Mouse (Mus musculus): ENCODE data around the gene Tbc1d32.
A peak's percentile ranks its signal among the peaks of the same experiment; 100 is the strongest.

Gene Tbc1d32

DNA sequence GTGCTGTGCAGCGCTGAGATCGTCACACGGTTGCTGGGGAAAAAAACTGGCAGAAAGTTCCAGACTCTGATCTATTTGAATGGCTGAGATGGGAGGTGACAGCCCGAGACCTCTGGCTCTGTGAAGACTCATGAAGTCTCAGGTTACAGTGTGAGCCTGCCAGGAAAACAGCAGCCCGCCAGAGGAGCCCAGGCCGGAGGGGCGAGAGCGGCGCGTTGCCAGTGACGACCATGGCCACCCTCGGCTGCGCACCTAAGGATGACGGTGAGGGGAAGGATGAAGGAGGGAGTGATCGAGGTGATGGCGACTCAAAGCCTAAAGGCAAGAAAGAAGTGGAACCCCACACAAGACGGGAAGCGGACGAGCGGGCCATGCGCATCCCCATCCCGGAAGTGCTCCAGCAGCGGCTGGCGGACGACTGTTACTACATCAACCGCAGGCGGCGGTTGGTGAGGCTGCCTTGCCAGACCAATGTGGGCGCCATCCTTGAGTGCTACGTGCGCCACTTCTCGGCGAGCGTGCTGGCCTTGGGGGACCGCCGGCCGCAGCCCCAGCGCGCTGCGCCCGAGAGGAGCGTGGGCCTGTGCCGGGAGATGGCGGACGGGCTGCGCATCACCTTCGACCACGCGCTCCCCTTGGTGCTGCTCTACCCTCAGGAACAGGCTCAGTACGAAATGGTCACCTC lies 113.4 kb downstream of the Tbc1d32 start:
- DNase-seq (ENCODE audit: low spot score in 2 of 2) = peak; percentile 84 to 85

- DNase-seq (ENCODE audit: low spot score in 2 of 2) = no peak
Observed at GRCm38 (mm10) chr10:56106996-56107334, 121.5 kb downstream of the Tbc1d32 start.

- peak; percentile 92 for DNase-seq (ENCODE audit: low spot score in 2 of 2)
Observed at GRCm38 (mm10) chr10:56106333-56106995, 122.0 kb downstream of the Tbc1d32 start, which contains the start of gene Msl3l2. Gene Msl3l2 (plus strand): TSS chr10:56106917.

- DNase-seq (ENCODE audit: low spot score in 2 of 2) = no peak
Observed at GRCm38 (mm10) chr10:56099641-56100310, 128.7 kb downstream of the Tbc1d32 start.

GRCm38 (mm10) chr10:56099126-56099525 lies 129.4 kb downstream of the Tbc1d32 start:
- DNase-seq (ENCODE audit: low spot score in 2 of 2) = no peak

- DNase-seq (ENCODE audit: low spot score in 2 of 2) = no peak
Observed at GRCm38 (mm10) chr10:56096757-56097156, 131.7 kb downstream of the Tbc1d32 start.

- DNase-seq (ENCODE audit: low spot score in 2 of 2) = no peak
Observed at GRCm38 (mm10) chr10:56094586-56094985, 133.9 kb downstream of the Tbc1d32 start.

DNA sequence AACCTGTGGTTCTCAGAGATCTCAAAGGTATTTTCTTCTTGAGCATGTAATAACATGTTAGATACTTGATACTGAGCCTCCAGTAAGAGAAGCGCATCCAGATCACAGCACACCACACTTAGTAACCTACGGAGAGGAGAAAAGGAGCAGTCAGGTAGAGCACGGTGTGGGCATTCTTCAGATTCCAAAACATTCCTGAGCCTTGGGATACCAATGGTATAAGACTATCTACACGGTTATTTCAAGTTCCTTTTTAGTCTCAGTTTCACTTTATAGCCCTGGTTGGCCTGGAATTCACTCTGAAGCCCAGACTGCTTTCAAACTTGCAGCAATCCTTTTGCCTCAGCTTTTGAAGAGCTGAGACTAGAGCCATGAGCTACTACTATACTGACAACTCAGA lies 138.8 kb downstream of the Tbc1d32 start:
- no peak for DNase-seq (ENCODE audit: low spot score in 2 of 2)

DNA sequence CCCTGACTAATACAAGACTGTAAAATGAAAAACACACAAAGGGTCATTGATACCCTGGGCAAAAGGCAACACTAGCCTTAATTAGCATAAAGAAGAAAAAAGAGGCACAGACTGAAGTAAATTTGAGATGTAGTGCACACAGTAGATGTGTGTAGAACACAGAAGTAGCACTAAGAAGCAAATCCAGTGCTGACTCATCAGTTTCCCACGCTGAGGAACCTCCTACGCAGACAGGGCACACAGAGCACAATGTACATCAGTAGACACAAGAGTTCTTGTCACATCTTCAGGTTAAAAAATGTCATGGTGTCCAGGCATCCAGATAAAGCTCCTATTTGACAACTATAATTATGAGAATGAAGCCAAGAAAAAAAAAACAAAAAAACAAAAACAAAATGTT lies 165.7 kb downstream of the Tbc1d32 start:
- no peak for DNase-seq (ENCODE audit: low spot score in 2 of 2)

DNA sequence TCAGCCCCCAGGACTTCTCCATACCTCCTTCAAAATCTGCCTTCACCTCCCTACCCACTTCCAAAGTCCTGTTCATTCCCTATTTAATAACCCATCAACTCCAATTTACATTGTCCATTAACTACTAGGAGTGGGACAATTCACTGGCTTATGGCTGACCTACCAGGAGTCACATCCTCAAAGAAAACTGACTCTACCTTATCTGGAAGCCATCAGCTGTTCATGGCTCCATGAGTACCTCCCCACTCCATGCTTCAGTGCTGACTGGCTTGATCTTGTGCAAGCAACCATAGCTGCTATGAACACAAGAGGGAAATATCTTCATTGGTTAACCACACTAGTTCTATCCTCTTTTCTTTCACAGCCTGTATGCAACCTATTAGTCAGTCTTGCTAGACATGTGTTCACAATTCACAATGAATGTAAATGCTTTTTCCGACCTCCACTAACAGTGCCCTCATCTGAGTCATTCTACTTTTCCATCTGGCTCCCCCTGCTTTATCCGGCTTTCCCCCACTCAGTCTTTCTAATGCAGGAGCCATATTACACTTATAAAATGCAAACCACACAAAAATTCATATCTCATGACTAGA lies 167.2 kb downstream of the Tbc1d32 start:
- DNase-seq (ENCODE audit: low spot score in 2 of 2) = no peak

DNA sequence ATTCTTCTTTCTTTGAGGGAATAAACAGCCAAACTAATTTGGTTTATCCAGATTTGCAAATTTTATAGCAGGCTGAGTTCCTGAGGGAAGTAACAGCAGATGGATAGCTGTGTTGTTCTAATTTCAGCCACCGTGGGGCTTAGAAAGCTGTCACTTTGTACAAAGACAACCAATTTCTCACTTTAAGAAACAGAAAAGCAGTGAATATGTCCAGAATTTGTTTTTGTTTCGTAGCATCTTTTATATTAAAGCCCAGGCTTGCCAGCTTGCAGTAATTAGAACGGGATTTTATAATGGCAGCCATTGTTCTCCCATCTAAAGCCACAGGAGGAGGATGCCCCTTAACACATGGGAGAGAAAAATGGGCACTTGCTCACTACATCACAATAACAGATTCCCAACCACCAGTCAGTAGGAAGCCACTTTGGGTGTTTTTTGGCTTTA lies 169.5 kb downstream of the Tbc1d32 start:
- peak in 1 of 2 experiments; percentile 42 for DNase-seq (ENCODE audit: low spot score in 2 of 2)

DNA sequence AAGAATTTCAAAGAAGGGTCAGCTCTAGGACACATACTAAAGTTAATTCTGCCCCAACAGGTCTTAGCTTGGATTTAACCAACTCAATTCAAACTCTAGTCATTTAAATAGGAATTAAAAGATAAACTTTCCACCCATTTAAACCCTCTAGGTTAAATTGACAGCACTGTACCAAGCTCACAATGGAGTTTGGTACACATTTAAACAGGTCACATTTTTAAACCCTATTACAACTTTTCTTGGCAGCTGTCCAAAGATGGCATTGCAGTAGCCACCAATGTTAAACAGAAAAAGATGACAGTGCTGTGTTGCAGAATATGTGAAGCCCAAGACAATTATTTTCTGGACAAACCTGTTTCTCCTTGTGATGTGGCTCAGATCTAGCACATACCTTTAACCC lies 203.1 kb downstream of the Tbc1d32 start:
- DNase-seq (ENCODE audit: low spot score in 2 of 2) = no peak

GRCm38 (mm10) chr10:56024579-56024978 lies 203.9 kb downstream of the Tbc1d32 start:
- no peak for DNase-seq (ENCODE audit: low spot score in 2 of 2)

- peak; percentile 70 to 82 for DNase-seq (ENCODE audit: low spot score in 2 of 2)
Observed at GRCm38 (mm10) chr10:55979898-55980521, 248.5 kb downstream of the Tbc1d32 start.

- no peak for DNase-seq (ENCODE audit: low spot score in 2 of 2)
Observed at GRCm38 (mm10) chr10:55978001-55978400, 250.5 kb downstream of the Tbc1d32 start.

All from right cerebral cortex, postnatal 10 days (tissue).